Mouse (Mus musculus) central nervous system, embryonic 11.5 days (tissue): Measurements from ENCODE around the gene Hist1h3e. TPM values are rescaled to one million over a fixed set of nuclear protein-coding genes. Genes with fewer than 3 reads are reported as not detected.

Experiments
- polyA plus RNA-seq: library from polyadenylated mRNA; depleted of rRNA; stranded (reverse); fragments of >200 nt; gene quantifications from 2 replicates; pipeline ENCODE4 v1.2.3, GENCODE M21; 2012; rRNA removed

Gene Hist1h3e
- polyA plus RNA-seq, 1 experiment, result 49.2 TPM

Other genes with a start within 250 kb of the Hist1h3e start
- 21.3 and 30.9 TPM in 2 replicates for gene Zfp322a, start 193.2 kb downstream of the Hist1h3e start, polyA plus RNA-seq
- 8.8 and 10.0 TPM in 2 replicates for gene Abt1, start 138.5 kb downstream of the Hist1h3e start, polyA plus RNA-seq
- 0.07 and 0.31 TPM in 2 replicates for gene Btn1a1, start 96.5 kb downstream of the Hist1h3e start, polyA plus RNA-seq
- gene Btn2a2, start 73.5 kb downstream of the Hist1h3e start, polyA plus RNA-seq, result 0.34 and 0.82 TPM in 2 replicates
- 21.7 and 31.0 TPM in 2 replicates for gene Hist1h4h, start 31.3 kb downstream of the Hist1h3e start, polyA plus RNA-seq
- gene Hist1h2af, start 28.5 kb downstream of the Hist1h3e start, polyA plus RNA-seq, result 189 and 273 TPM in 2 replicates
- gene Hist1h3g, start 26.9 kb downstream of the Hist1h3e start, polyA plus RNA-seq, result 38.6 and 41.4 TPM in 2 replicates
- gene Hist1h2bh, start 19.0 kb downstream of the Hist1h3e start, polyA plus RNA-seq, result 3.2 and 6.3 TPM in 2 replicates
- gene Hist1h3f, start 18.3 kb downstream of the Hist1h3e start, polyA plus RNA-seq, result 5.1 and 6.2 TPM in 2 replicates
- gene Hist1h4f, start 10.7 kb downstream of the Hist1h3e start, polyA plus RNA-seq, result 19.4 and 22.4 TPM in 2 replicates
- 0.65 and 1.3 TPM in 2 replicates for gene Hist1h1d, start 9.1 kb downstream of the Hist1h3e start, polyA plus RNA-seq
- gene Hist1h2ae, start 8.9 kb upstream of the Hist1h3e start, polyA plus RNA-seq, result 17.0 and 26.2 TPM in 2 replicates
- 14.7 and 42.2 TPM in 2 replicates for gene Hist1h2bg, start 9.0 kb upstream of the Hist1h3e start, polyA plus RNA-seq
- 8.0 and 18.9 TPM in 2 replicates for gene Hist1h2bf, start 11.8 kb upstream of the Hist1h3e start, polyA plus RNA-seq
- gene Hist1h2ad, start 12.0 kb upstream of the Hist1h3e start, polyA plus RNA-seq, result 2.4 and 8.0 TPM in 2 replicates
- gene Hist1h3d, start 13.4 kb upstream of the Hist1h3e start, polyA plus RNA-seq, result 21.2 and 34.9 TPM in 2 replicates
- gene Hist1h4d, start 19.2 kb upstream of the Hist1h3e start, polyA plus RNA-seq, result 10.3 and 11.7 TPM in 2 replicates
- 1.9 and 4.2 TPM in 2 replicates for gene Hist1h2be, start 58.8 kb upstream of the Hist1h3e start, polyA plus RNA-seq
- 11.1 and 13.7 TPM in 2 replicates for gene Hist1h1e, start 60.2 kb upstream of the Hist1h3e start, polyA plus RNA-seq
- gene Hist1h2ac, start 121.6 kb upstream of the Hist1h3e start, polyA plus RNA-seq, result 1.2 and 2.0 TPM in 2 replicates
- gene Hist1h2bc, start 121.8 kb upstream of the Hist1h3e start, polyA plus RNA-seq, result 17.0 and 27.2 TPM in 2 replicates
- gene Hist1h1t, start 133.4 kb upstream of the Hist1h3e start, polyA plus RNA-seq, result 0.11 and 0.17 TPM in 2 replicates
- 7.5 and 10.3 TPM in 2 replicates for gene Hist1h4c, start 136.1 kb upstream of the Hist1h3e start, polyA plus RNA-seq
- 1.8 and 1.9 TPM in 2 replicates for gene Hfe, start 148.5 kb upstream of the Hist1h3e start, polyA plus RNA-seq
- gene Hist1h1c, start 176.4 kb upstream of the Hist1h3e start, polyA plus RNA-seq, result 13.2 and 15.1 TPM in 2 replicates
- 51.1 and 52.4 TPM in 2 replicates for gene Hist1h3c, start 183.2 kb upstream of the Hist1h3e start, polyA plus RNA-seq
- gene Hist1h2bb, start 184.4 kb upstream of the Hist1h3e start, polyA plus RNA-seq, result 6.3 and 16.8 TPM in 2 replicates
- gene Hist1h2ab, start 188.8 kb upstream of the Hist1h3e start, polyA plus RNA-seq, result 44.2 and 53.2 TPM in 2 replicates
- gene Hist1h3b, start 189.9 kb upstream of the Hist1h3e start, polyA plus RNA-seq, result 52.8 and 64.6 TPM in 2 replicates
- 29.2 and 64.2 TPM in 2 replicates for gene Hist1h4b, start 194.6 kb upstream of the Hist1h3e start, polyA plus RNA-seq
- 7.3 and 15.7 TPM in 2 replicates for gene Hist1h4a, start 198.9 kb upstream of the Hist1h3e start, polyA plus RNA-seq
- 31.4 and 33.8 TPM in 2 replicates for gene Hist1h3a, start 200.0 kb upstream of the Hist1h3e start, polyA plus RNA-seq
- 9.1 and 22.2 TPM in 2 replicates for gene Hist1h1a, start 201.3 kb upstream of the Hist1h3e start, polyA plus RNA-seq
- not detected in 2 replicates for gene Trim38, start 207.5 kb upstream of the Hist1h3e start, polyA plus RNA-seq
- 0.01 and 0.04 TPM in 2 replicates for gene Slc17a2, start 244.6 kb upstream of the Hist1h3e start, polyA plus RNA-seq